Mouse (Mus musculus): ENCODE results near the gene Fcgr4. TPM values are rescaled to one million over a fixed set of nuclear protein-coding genes. Genes with fewer than 3 reads are reported as not detected.

The Fcgr4 gene
- polyA plus RNA-seq, 1 experiment from 2014 or later = 0.31 TPM

DNA sequence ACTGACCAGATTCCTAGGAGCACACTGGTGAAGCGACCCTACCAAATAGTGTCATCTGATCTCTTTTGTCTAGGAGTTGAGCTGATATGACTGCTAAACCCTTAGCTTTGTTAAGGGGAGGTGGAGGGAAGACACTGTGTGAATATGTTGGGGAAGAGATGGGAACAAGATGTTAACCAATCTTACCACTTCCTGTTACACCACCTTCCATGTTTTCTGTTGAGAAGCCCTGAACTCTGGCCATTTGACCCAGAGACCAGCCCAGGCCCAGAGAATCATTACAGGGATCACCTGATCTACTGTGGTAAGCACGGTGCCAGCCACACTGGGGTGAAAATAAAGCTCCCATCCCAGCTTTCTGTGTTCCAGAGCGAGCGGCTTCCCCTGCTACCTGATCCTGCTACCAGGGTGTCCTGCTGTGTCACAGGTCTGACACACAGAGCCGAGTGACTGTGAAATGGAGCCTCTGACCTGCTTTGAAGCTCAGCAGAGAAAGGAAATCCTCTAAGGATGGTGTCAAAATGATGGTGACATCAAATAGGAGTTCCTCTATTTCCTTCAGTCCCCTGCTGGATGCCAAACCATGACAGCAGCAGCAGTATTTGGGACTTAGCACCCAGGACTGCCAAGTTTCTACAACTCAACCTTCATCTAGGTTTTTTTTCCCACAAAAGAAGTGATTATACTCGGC lies 1.1 kb upstream of the Fcgr4 start:
- no peaks in the 10 kb centered on the region for H3K27me3 ChIP-seq (replicated peaks; ENCODE audit: low read depth, poor library complexity, severe bottlenecking)
- WGBS = 54% methylated on average over 6 of the region's 6 CpGs
- H3K4me1 ChIP-seq = no peaks in the 10 kb centered on the region
- DNase-seq (ENCODE audit: low spot score) = no peak
- H3K9me3 ChIP-seq = no peaks in the 10 kb centered on the region
- H3K36me3 ChIP-seq (replicated peaks) = no peaks in the 10 kb centered on the region
- no peak overlapping the region for H3K4me3 ChIP-seq
- no peak overlapping the region for H3K27ac ChIP-seq (replicated peaks)

DNA sequence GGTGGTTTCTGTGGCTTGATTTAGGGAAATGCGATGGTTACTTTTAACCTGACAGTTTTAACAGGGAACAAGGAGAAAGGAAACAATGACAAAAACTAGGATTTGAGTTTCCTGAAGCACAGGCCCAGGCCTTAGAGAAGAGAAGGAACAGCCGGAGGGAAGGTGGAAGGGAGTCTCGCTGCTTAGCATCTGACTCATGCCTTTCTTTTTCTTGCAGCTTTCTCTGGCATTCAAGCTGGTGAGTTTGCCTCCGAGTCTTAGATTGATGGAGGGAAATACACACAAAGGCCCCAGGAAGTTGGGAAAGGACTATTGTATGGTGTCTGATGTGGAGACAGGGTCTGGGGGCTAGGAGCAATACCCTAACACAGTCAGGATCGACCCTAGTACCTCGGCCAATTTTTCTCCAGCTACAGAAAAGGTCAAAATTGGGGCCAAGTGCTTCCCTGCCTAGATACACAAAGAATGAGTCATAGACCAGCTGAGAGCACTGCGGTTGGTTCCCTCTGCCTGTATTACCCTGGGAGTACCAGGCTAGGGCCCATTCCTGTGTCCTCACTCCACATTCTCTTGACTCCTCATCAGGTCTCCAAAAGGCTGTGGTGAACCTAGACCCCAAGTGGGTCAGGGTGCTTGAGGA lies 711 bp downstream of the Fcgr4 start:
- Histone ChIP-seq H3K27me3 (replicated peaks; ENCODE audit: low read depth, poor library complexity, severe bottlenecking) (no peaks in the 10 kb centered on the region), H3K9me3 (no peaks in the 10 kb centered on the region), H3K4me1 (no peaks in the 10 kb centered on the region), H3K4me3 (no peak overlapping the region), H3K36me3 (replicated peaks) (no peaks in the 10 kb centered on the region), H3K27ac (replicated peaks) (no peak overlapping the region)
- DNase-seq (ENCODE audit: low spot score) = no peak
- 86% methylated on average over 7 of the region's 7 CpGs for WGBS

DNA sequence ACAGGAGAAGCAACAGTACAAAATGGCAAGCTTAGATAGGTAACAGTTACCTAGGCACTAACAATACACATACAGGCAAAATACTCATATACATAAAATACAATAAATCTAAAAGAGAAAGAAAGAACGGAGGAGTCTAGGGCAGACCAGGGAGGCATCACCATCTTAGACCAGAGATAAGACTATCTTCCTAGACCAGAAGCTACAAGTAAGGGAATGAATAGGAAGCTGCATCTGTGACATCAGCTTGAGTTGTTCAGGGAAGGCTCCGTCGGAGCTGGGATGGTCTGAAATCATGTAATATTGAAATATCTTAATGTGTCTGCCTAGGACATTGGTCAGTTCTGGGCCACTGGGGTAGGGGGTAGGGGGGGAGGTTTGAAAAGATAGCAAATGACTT lies 13.0 kb downstream of the Fcgr4 start:
- H3K4me1 ChIP-seq = peaks cover 28% of the 10 kb centered on the region
- DNase-seq (ENCODE audit: low spot score) = no peak
- H3K27me3 ChIP-seq (replicated peaks; ENCODE audit: low read depth, poor library complexity, severe bottlenecking) = peaks cover 65% of the 10 kb centered on the region
- no peaks in the 10 kb centered on the region for H3K9me3 ChIP-seq
- no peak overlapping the region for H3K27ac ChIP-seq (replicated peaks)
- WGBS = 89% methylated on average over 3 of the region's 3 CpGs
- H3K36me3 ChIP-seq (replicated peaks) = no peaks in the 10 kb centered on the region
- H3K4me3 ChIP-seq = no peak overlapping the region

DNA sequence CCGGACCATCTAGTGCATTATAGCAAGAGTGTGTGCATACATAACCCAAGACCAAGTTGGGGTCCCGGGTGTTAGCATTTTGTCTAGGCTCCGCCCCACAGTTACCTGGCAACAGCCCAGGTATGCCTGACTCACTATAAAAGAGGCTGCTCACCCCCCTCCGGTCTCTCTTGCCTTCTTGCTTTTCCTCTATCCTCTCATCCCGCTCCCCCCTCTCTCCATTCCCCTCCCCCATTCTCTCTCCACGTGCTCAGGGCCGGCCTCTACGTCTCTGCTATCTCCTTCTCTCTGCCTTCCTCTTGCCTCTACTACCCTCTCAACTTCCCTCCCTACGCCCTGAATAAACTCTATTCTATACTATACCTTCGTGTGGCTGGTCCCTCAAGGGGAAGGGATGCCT lies 14.0 kb downstream of the Fcgr4 start:
- WGBS = 5% methylated on average over 10 of the region's 10 CpGs
- peak overlapping the region; percentile 72 for H3K4me3 ChIP-seq
- peaks cover 65% of the 10 kb centered on the region for H3K27me3 ChIP-seq (replicated peaks; ENCODE audit: low read depth, poor library complexity, severe bottlenecking)
- no peaks in the 10 kb centered on the region for H3K36me3 ChIP-seq (replicated peaks)
- DNase-seq (ENCODE audit: low spot score) = no peak
- peaks cover 28% of the 10 kb centered on the region for H3K4me1 ChIP-seq
- no peaks in the 10 kb centered on the region for H3K9me3 ChIP-seq
- no peak overlapping the region for H3K27ac ChIP-seq (replicated peaks)

DNA sequence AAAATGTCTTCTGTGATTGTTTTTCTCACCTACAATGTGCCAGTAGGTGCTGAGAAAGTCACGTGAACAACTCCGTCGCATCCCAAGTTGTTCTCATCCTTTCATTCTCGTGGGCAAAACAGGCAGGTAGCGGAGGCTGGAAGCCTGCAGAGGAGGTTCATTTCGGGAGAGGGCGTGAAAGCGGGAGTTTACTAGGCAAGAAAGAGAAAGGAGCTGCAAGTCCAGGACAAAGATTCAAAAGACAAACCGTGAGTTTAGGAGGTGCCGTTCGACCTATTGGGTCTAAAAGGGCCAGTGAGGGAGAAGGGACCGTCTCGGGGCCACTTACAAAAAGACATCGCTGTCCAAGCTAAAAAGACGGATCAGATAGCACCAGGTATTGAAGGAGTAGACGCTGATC lies 14.5 kb downstream of the Fcgr4 start:
- peaks cover 28% of the 10 kb centered on the region for H3K4me1 ChIP-seq
- no peaks in the 10 kb centered on the region for H3K36me3 ChIP-seq (replicated peaks)
- H3K27ac ChIP-seq (replicated peaks) = no peak overlapping the region; the same call in 1 of the 2 replicates
- peak overlapping the region; percentile 72 for H3K4me3 ChIP-seq
- no peaks in the 10 kb centered on the region for H3K9me3 ChIP-seq
- under 1% methylated on average over 16 of the region's 16 CpGs for WGBS
- DNase-seq (ENCODE audit: low spot score) = peak; percentile 57
- H3K27me3 ChIP-seq (replicated peaks; ENCODE audit: low read depth, poor library complexity, severe bottlenecking) = peaks cover 65% of the 10 kb centered on the region

DNA sequence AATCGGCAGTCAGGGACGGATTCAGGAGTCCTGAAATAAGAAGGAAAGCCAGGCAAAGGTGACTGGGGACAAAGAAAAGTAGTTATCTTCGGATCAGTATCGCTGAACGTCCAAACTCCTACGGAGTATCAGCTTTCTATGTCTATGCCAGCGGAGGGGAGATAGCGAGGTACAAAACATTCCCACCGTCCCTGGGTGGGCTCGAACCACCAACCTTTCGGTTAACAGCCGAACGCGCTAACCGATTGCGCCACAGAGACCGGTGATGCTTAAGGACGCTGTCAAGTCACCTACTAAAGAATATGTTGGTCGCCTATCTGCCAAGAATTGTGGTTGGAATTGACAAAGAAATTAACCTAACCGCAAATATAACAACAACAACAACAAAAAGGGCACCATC lies 15.0 kb downstream of the Fcgr4 start:
- DNase-seq (ENCODE audit: low spot score) = peak; percentile 89
- under 1% methylated on average over 20 of the region's 20 CpGs for WGBS
- H3K9me3 ChIP-seq = no peaks in the 10 kb centered on the region
- peaks cover 65% of the 10 kb centered on the region for H3K27me3 ChIP-seq (replicated peaks; ENCODE audit: low read depth, poor library complexity, severe bottlenecking)
- no peak overlapping the region; the same call in 1 of the 2 replicates for H3K27ac ChIP-seq (replicated peaks)
- H3K36me3 ChIP-seq (replicated peaks) = no peaks in the 10 kb centered on the region
- H3K4me1 ChIP-seq = peaks cover 28% of the 10 kb centered on the region
- peak overlapping the region; percentile 72 for H3K4me3 ChIP-seq

DNA sequence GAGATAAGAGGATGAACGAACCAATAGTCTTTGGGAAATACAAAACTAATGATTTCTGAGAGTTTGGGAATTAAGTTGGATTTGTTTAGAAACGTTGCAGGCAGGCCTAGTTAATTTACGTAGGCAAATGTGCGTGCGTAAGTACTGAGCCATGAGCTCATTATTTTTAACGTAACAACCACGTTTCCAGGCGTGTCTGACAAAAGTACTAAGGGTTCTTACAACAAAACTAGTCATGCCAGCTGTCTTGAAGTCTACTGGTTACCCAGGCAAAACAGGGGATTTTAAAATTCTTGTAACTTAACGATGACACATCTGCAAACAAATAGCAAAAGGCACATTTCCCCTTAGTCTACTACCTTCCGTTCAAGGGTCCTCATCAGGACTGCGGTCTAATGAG lies 15.5 kb downstream of the Fcgr4 start:
- 7% methylated on average over 11 of the region's 11 CpGs for whole genome bisulfite sequencing
- Histone ChIP-seq H3K27me3 (replicated peaks; ENCODE audit: low read depth, poor library complexity, severe bottlenecking) (peaks cover 65% of the 10 kb centered on the region), H3K4me1 (peaks cover 28% of the 10 kb centered on the region)

DNA sequence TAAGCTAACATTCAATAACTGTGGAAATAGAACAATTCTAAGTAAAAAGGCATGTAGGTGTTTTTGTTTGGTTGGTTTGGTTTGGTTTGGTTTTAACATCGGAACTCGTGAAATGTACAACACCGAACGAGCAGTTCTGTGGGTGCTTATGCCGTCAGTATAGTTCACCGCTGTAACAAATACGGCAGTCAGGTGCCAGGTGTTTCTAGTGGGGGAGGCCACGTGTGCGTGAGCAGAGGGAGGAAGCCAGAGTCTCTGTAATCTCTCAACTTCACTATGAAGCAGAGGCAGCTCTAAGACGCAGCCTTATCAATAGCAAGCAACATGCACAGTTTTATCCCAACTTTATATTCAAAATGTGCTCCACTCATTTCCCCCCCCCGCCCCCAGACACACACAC lies 16.9 kb downstream of the Fcgr4 start:
- Histone ChIP-seq H3K27me3 (replicated peaks; ENCODE audit: low read depth, poor library complexity, severe bottlenecking) (peaks cover 55% of the 10 kb centered on the region), H3K36me3 (replicated peaks) (no peaks in the 10 kb centered on the region), H3K4me1 (peaks cover 28% of the 10 kb centered on the region), H3K9me3 (no peaks in the 10 kb centered on the region), H3K27ac (replicated peaks) (no peak overlapping the region), H3K4me3 (peak overlapping the region; percentile 72; the same call in 1 of the 2 replicates)
- 56% methylated on average over 11 of the region's 11 CpGs for WGBS
- no peak for DNase-seq (ENCODE audit: low spot score)

More for the DNA sequence above, 15.5 kb downstream of the Fcgr4 start:
- peak overlapping the region; percentile 72 for H3K4me3 ChIP-seq
- no peaks in the 10 kb centered on the region for H3K9me3 ChIP-seq
- H3K36me3 ChIP-seq (replicated peaks) = no peaks in the 10 kb centered on the region
- H3K27ac ChIP-seq (replicated peaks) = no peak overlapping the region
- DNase-seq (ENCODE audit: low spot score) = no peak

DNA sequence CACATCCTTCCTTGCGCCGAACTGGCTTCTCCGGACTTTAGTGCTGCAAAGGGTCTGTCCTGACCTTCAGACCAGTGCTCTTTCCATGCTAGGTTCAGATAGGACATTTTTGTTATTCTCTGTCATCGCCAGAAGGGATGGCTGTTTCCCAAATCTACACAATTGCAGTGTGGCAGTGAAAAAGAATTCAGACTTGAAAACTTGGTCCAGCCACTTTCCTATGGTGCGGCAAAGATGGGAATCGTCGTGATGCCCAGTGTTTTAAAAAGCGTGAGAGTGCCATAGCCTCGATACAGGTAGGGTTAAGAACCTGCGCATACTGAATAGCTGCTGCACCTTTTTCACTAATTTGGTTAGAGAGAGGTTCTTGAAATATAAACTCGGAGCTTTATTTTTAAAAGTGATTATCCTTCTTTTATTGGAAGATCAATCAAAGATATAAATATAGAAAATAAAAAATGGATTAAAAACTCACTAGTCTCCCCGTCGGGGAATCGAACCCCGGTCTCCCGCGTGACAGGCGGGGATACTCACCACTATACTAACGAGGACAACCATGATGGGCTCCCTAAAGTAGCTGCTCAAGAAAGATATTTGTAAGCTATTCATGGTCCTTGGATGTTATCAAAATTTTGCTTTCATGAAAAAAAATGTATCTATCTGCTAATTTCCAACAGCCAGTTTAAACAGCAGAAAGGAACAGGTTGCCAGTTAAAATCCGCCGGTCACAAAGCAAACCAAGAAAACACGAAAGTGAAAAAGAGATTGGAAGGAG lies 18.0 kb downstream of the Fcgr4 start:
- H3K27ac ChIP-seq (replicated peaks) = no peak overlapping the region
- peak; percentile 66 for DNase-seq (ENCODE audit: low spot score)
- H3K27me3 ChIP-seq (replicated peaks; ENCODE audit: low read depth, poor library complexity, severe bottlenecking) = peaks cover 43% of the 10 kb centered on the region
- 3% methylated on average over 22 of the region's 22 CpGs for WGBS
- H3K4me3 ChIP-seq = peak overlapping the region; percentile 89
- no peaks in the 10 kb centered on the region for H3K36me3 ChIP-seq (replicated peaks)
- H3K9me3 ChIP-seq = no peaks in the 10 kb centered on the region
- H3K4me1 ChIP-seq = peaks cover 28% of the 10 kb centered on the region

DNA sequence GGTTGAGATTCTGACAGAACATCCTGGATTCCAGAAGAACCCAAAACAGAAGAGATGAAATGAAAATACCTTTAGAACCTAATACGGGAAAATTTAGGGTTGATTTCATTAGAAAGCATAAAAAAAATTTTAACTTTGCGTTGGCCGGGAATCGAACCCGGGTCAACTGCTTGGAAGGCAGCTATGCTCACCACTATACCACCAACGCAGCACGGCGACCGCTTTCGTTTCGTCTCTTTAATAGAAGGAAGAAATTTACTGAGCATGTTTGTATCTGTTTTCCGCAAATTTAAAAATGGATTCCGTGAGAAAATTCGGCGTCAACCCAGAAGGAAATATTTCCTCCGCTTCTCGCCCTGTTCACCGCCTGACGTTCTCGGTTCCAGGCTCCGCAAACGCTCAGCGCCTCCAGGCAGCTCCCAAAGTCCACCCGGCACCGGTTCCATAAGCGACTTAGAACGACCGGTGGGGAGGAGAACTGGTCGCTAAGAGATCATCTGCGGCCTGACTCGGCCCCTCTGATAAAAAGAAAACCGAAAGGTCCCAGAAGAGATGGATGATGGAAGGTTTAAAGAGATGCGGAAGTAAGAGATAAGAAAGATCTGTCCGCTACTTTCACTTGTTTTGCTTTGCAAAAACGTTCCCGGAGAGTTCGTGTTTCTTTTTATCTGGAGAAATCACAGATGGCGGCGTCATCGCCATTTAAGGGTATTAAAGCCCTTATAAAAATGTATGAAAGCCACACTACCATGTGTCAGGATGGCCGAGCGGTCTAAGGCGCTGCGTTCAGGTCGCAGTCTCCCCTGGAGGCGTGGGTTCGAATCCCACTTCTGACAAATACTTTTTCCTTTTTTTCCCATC lies 19.4 kb downstream of the Fcgr4 start:
- Histone ChIP-seq H3K4me3 (peak overlapping the region; percentile 89), H3K4me1 (peaks cover 22% of the 10 kb centered on the region), H3K9me3 (no peaks in the 10 kb centered on the region), H3K27me3 (replicated peaks; ENCODE audit: low read depth, poor library complexity, severe bottlenecking) (peaks cover 30% of the 10 kb centered on the region), H3K36me3 (replicated peaks) (no peaks in the 10 kb centered on the region), H3K27ac (replicated peaks) (peak overlapping the region; percentile 80)
- DNase-seq (ENCODE audit: low spot score) = peak; percentile 91
- WGBS = under 1% methylated on average over 47 of the region's 47 CpGs

DNA sequence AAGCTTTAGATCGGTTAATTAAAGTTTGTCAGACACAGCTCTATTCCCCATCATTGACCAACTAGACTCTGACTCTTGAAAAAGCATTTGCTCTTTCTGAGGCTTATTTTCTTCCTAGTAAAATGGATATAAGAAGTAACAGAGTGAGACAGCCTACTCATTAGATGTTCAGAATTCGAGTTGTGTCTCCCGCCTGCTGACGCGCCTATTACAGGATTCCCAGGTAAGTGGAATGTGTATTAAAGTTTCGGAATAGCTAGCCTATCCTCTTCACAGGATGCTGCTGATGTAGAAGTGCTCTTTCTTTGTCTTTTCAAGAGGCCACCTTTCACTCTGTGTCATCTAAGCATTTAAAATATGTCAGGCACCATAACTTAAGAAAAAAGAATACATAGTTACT lies 20.4 kb downstream of the Fcgr4 start:
- no peak overlapping the region for H3K4me3 ChIP-seq
- WGBS = 80% methylated on average over 6 of the region's 6 CpGs
- no peak overlapping the region for H3K27ac ChIP-seq (replicated peaks)
- no peaks in the 10 kb centered on the region for H3K36me3 ChIP-seq (replicated peaks)
- H3K27me3 ChIP-seq (replicated peaks; ENCODE audit: low read depth, poor library complexity, severe bottlenecking) = peaks cover 25% of the 10 kb centered on the region
- H3K9me3 ChIP-seq = no peaks in the 10 kb centered on the region
- H3K4me1 ChIP-seq = peaks cover 19% of the 10 kb centered on the region
- DNase-seq (ENCODE audit: low spot score) = no peak

DNA sequence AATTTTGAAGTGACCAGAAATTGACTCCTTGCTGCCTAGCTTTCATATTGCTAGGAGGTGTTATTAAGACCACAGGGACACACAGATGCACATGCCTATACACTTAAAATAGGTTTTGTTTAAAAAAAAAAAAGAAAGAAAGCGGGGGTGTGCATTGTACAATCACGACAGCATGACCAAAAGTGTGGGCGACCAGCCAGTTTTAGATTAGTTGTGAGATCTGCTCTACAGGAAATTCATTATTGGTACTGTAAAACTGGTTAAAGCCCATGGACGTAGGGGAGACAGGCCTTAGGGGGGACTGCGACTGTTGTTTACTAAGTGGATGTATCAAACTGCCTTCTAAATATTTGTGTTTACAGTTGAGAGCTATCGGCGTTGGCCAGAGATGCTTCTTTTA lies 21.2 kb downstream of the Fcgr4 start:
- DNase-seq (ENCODE audit: low spot score) = no peak
- Histone ChIP-seq H3K36me3 (replicated peaks) (no peaks in the 10 kb centered on the region), H3K4me3 (no peak overlapping the region), H3K9me3 (no peaks in the 10 kb centered on the region), H3K27ac (replicated peaks) (no peak overlapping the region), H3K27me3 (replicated peaks; ENCODE audit: low read depth, poor library complexity, severe bottlenecking) (peaks cover 20% of the 10 kb centered on the region), H3K4me1 (peaks cover 12% of the 10 kb centered on the region)
- 92% methylated on average over 7 of the region's 7 CpGs for WGBS

All from embryonic facial prominence, embryonic 10.5 days (tissue).